Mouse (Mus musculus): ENCODE data around the gene Pdlim7. TPM values are rescaled to one million over a fixed set of nuclear protein-coding genes. Genes with fewer than 3 reads are reported as not detected.
A peak's percentile ranks its signal among the peaks of the same experiment; 100 is the strongest.

The Pdlim7 gene
- polyA plus RNA-seq, 1 experiment from 2014 or later = 131 TPM

DNA sequence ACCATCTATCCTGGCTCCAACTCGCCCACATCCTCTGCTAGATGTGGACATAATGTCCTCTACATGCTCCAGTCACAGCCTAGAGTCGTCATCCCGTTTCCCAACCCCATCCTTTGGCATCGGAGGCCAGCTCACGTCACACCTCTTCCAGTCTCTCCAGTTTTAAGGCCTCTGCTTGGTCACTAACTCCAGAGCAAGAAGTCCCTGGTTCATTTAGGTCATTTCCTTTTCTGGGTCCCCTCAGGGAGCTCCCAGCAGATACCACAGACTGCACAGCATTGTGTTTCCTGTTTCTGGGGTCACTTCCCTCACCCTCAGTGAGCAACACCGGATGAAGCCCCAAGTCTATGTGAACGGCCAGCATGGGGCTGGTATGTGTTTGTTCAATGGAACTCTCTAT lies 34.5 kb downstream of the Pdlim7 start:
- no peak overlapping the region; the same call in 1 of the 2 replicates for H3K27ac ChIP-seq (ENCODE audit: low read depth, low read length)
- no peak overlapping the region for H3K4me3 ChIP-seq (ENCODE audit: low read depth, low read length)
- H3K4me2 ChIP-seq (replicated peaks; ENCODE audit: low read depth) = no peak overlapping the region
- ATAC-seq = no peak
- H3K9me3 ChIP-seq (ENCODE audit: control insufficient read depth) = no peaks in the 10 kb centered on the region
- no peaks in the 10 kb centered on the region; the same call in 1 of the 2 replicates for H3K27me3 ChIP-seq (replicated peaks; ENCODE audit: control insufficient read depth, insufficient read depth, low read length)
- no peaks in the 10 kb centered on the region for H3K4me1 ChIP-seq (replicated peaks; ENCODE audit: control insufficient read depth, insufficient read depth, low read length)
- no peak for TF ChIP-seq CTCF (IDR thresholded peaks at IDR 0.05; ENCODE audit: low read depth)
- peaks cover 22% of the 10 kb centered on the region; the same call in 1 of the 2 replicates for H3K36me3 ChIP-seq (ENCODE audit: control insufficient read depth, insufficient read depth)
- H3K9ac ChIP-seq (ENCODE audit: low read depth, low read length) = no peak overlapping the region
- WGBS = 74% methylated on average over 7 of the region's 7 CpGs

DNA sequence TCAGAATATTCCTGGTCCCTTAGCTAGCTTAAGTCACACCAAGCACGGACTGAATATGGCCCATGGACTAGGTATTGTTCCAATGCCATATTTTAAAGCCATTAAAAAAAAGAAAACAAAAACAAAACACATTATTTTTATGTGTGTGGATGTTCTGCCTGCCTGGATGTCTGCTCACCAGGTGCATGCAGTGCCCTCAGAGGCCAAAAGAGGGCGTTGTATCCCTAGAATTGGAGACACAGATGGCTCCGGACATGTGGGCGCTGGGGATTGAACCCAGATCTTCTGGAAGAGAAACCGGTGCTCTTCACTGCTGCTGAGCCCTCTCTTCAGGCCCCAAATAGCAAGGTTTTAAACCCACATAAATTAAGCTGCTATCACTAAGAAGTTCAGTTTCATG lies 35.4 kb downstream of the Pdlim7 start:
- Histone ChIP-seq H3K9me3 (ENCODE audit: control insufficient read depth) (no peaks in the 10 kb centered on the region), H3K36me3 (ENCODE audit: control insufficient read depth, insufficient read depth) (peaks cover 22% of the 10 kb centered on the region; the same call in 1 of the 2 replicates), H3K27me3 (replicated peaks; ENCODE audit: control insufficient read depth, insufficient read depth, low read length) (peaks cover under 1% of the 10 kb centered on the region; the same call in 1 of the 2 replicates), H3K27ac (ENCODE audit: low read depth, low read length) (no peak overlapping the region), H3K9ac (ENCODE audit: low read depth, low read length) (no peak overlapping the region), H3K4me3 (ENCODE audit: low read depth, low read length) (no peak overlapping the region), H3K4me2 (replicated peaks; ENCODE audit: low read depth) (no peak overlapping the region), H3K4me1 (replicated peaks; ENCODE audit: control insufficient read depth, insufficient read depth, low read length) (no peaks in the 10 kb centered on the region)
- WGBS = 57% methylated on average over 5 of the region's 5 CpGs
- peak; percentile 66 for TF ChIP-seq CTCF (IDR thresholded peaks at IDR 0.05; ENCODE audit: low read depth)
- ATAC-seq = no peak

DNA sequence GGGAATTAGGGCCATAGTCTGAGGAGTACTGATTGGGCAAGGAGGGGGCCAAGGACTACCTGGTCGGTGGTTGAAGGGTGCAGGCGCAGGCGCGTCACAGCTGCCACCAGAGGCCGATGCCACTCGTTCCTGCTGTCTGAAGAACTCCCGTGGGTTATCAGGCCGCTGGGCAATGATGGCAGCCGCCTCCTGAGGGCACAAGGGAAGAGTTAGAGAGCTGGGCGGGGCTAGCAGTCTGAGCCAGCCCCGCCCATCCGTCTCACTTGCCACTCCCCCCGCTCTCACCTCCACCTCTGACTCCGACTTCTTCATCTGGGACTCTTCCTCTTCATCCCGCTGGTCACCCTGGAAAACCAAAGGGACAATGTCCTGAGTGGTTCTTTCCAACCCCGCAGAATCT lies 36.0 kb downstream of the Pdlim7 start:
- Histone ChIP-seq H3K9ac (ENCODE audit: low read depth, low read length) (no peak overlapping the region), H3K4me1 (replicated peaks; ENCODE audit: control insufficient read depth, insufficient read depth, low read length) (no peaks in the 10 kb centered on the region), H3K9me3 (ENCODE audit: control insufficient read depth) (no peaks in the 10 kb centered on the region), H3K27me3 (replicated peaks; ENCODE audit: control insufficient read depth, insufficient read depth, low read length) (peaks cover 5% of the 10 kb centered on the region; the same call in 1 of the 2 replicates), H3K4me2 (replicated peaks; ENCODE audit: low read depth) (no peak overlapping the region), H3K27ac (ENCODE audit: low read depth, low read length) (no peak overlapping the region), H3K4me3 (ENCODE audit: low read depth, low read length) (no peak overlapping the region), H3K36me3 (ENCODE audit: control insufficient read depth, insufficient read depth) (peaks cover 22% of the 10 kb centered on the region; the same call in 1 of the 2 replicates)
- 61% methylated on average over 16 of the region's 16 CpGs for WGBS
- no peak for ATAC-seq
- TF ChIP-seq CTCF (IDR thresholded peaks at IDR 0.05; ENCODE audit: low read depth) = no peak

DNA sequence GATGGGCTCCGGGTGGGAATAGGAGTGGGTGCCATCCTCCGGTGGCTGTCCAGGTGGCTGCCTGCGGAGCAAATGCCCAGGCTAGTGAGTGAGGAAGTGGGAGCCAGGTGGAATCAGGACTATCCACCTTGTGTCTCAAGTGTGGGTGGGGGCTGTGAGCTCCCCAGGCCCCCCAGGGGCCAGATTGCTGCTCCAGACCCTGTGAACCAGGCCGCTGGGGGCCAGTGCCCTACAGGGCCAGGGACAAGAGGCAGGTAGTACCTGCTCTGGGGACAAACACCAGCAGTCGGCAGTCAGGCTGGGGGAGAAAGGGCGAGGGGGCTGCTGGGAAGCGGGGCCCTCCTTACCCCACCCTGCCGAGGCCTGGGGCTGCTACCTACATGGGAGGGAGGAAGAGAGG lies 37.2 kb downstream of the Pdlim7 start:
- no peak for TF ChIP-seq CTCF (IDR thresholded peaks at IDR 0.05; ENCODE audit: low read depth)
- WGBS = 84% methylated on average over 8 of the region's 8 CpGs
- Histone ChIP-seq H3K27me3 (replicated peaks; ENCODE audit: control insufficient read depth, insufficient read depth, low read length) (peaks cover 5% of the 10 kb centered on the region; the same call in 1 of the 2 replicates), H3K4me3 (ENCODE audit: low read depth, low read length) (no peak overlapping the region), H3K9ac (ENCODE audit: low read depth, low read length) (no peak overlapping the region), H3K9me3 (ENCODE audit: control insufficient read depth) (no peaks in the 10 kb centered on the region), H3K27ac (ENCODE audit: low read depth, low read length) (no peak overlapping the region), H3K36me3 (ENCODE audit: control insufficient read depth, insufficient read depth) (peaks cover 18% of the 10 kb centered on the region; the same call in 1 of the 2 replicates), H3K4me2 (replicated peaks; ENCODE audit: low read depth) (no peak overlapping the region), H3K4me1 (replicated peaks; ENCODE audit: control insufficient read depth, insufficient read depth, low read length) (0 out of 2 replicates have a peak, but pooled peaks cover 2% of the 10 kb centered on the region)
- no peak for ATAC-seq

DNA sequence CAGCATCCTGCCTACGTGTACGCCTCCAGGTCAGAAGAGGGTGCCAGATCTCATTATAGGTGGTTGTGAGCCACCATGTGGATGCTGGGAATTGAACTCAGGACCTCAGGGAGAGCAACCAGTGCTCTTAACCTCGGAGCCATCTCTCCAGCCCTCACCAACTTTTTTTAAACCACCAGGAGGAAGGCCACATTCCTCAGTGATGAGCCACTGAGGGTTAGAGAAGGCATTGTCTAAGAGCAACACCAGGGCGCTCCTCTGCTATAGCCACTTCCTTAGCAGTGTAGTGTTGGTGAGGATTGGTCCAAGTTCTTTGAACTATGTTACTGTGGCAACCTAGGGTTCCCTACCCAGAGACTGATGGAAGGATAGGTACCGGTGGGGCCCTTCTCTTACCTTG lies 37.7 kb downstream of the Pdlim7 start:
- ATAC-seq = no peak

DNA sequence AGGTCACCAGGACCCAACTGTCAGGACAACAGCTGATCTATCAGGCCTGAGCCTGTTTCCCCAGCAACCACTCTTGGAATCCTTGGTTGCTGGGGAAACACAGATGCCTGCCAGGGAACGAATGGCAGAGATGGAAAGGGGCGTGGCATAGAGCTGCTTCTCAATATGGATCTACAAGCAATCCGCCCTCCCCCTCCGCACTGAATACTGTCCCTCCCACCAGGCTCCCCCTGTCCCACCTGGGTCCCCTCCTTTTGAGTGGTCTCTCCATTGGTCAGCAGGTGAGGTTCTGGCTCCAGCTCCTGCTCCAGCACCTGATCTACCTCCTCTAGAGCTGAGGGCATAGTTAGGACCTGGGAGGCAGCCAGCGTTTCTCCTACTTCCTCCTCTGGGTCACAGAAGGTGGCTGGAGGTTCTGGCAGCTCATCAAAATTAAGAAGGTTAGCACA lies 38.8 kb downstream of the Pdlim7 start:
- WGBS = 56% methylated on average over 5 of the region's 5 CpGs
- no peak for TF ChIP-seq CTCF (IDR thresholded peaks at IDR 0.05; ENCODE audit: low read depth)
- H3K4me3 ChIP-seq (ENCODE audit: low read depth, low read length) = no peak overlapping the region
- H3K4me1 ChIP-seq (replicated peaks; ENCODE audit: control insufficient read depth, insufficient read depth, low read length) = 0 out of 2 replicates have a peak, but pooled peaks cover 4% of the 10 kb centered on the region
- H3K36me3 ChIP-seq (ENCODE audit: control insufficient read depth, insufficient read depth) = peaks cover 9% of the 10 kb centered on the region; the same call in 1 of the 2 replicates
- H3K4me2 ChIP-seq (replicated peaks; ENCODE audit: low read depth) = no peak overlapping the region
- no peak overlapping the region for H3K27ac ChIP-seq (ENCODE audit: low read depth, low read length)
- ATAC-seq = no peak
- H3K27me3 ChIP-seq (replicated peaks; ENCODE audit: control insufficient read depth, insufficient read depth, low read length) = peaks cover 9% of the 10 kb centered on the region; the same call in 1 of the 2 replicates
- H3K9me3 ChIP-seq (ENCODE audit: control insufficient read depth) = no peaks in the 10 kb centered on the region
- H3K9ac ChIP-seq (ENCODE audit: low read depth, low read length) = no peak overlapping the region

More for the DNA sequence above, 37.7 kb downstream of the Pdlim7 start:
- Histone ChIP-seq H3K9me3 (ENCODE audit: control insufficient read depth) (no peaks in the 10 kb centered on the region), H3K4me3 (ENCODE audit: low read depth, low read length) (no peak overlapping the region), H3K27me3 (replicated peaks; ENCODE audit: control insufficient read depth, insufficient read depth, low read length) (peaks cover 5% of the 10 kb centered on the region; the same call in 1 of the 2 replicates), H3K9ac (ENCODE audit: low read depth, low read length) (no peak overlapping the region), H3K27ac (ENCODE audit: low read depth, low read length) (no peak overlapping the region), H3K36me3 (ENCODE audit: control insufficient read depth, insufficient read depth) (peaks cover 18% of the 10 kb centered on the region; the same call in 1 of the 2 replicates), H3K4me2 (replicated peaks; ENCODE audit: low read depth) (no peak overlapping the region), H3K4me1 (replicated peaks; ENCODE audit: control insufficient read depth, insufficient read depth, low read length) (0 out of 2 replicates have a peak, but pooled peaks cover 4% of the 10 kb centered on the region)
- TF ChIP-seq CTCF (IDR thresholded peaks at IDR 0.05; ENCODE audit: low read depth) = no peak
- 89% methylated on average over 5 of the region's 5 CpGs for WGBS
